ENCODE assay signal across 9 mouse cellular contexts in the genomic region with DNA sequence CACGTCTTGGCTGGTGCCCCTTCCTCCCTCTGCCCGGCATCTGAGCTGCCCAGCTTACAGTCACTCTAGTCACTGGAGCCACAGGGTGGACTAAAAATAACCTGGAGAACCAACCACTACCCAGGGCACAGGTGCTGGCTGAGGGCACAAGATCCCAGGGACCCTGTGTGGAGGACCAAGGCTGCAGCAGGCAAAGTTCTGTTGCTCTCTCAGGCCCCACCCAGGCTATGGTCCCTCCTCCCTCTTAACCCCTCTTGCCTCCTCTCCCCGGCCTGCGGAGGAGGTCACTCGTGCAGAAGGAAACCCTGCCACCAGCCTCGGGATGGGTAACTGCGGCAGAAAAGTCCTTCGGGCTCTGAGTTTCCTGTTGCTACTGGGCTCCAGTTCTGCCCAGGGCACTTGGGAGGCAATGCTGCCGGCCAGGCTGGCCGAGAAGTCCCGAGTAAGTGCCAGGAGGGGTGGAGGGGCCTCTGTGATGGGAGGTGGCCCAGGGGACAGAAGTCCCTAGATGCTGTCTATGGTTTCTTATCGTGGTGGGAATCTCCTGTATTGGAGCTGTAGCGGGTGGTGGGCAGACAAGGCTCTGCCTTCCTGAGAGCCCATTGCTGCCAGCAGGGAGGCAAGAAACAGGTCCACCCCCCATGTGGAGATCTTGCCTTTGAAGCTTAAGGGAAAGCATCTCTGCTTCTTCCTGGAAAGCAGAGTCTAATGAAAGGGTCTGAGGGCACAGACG. TPM values are rescaled to one million over a fixed set of nuclear protein-coding genes. Genes with fewer than 3 reads are reported as not detected.
DNase-seq lines count a peak whose midpoint lies in the region; ATAC-seq and TF ChIP-seq lines count a peak whose summit lies in the region.
"Had no signal": no experiment of that assay in that cellular context is flagged by ENCODE, and none has a peak within 500 bp of the region (broad histone marks: within the 10 kb centered on the region; RNA-seq: fewer than 3 reads in every experiment).

A gene (plus strand): TSS at position 147 of the 733 bp plus-strand sequence.

- DNase-seq in kidney, postnatal 0 days (ENCODE audit: low spot score) = peak; percentile 55
- DNase-seq in kidney, postnatal 14 days = no peak
- peak; percentile 54 to 68 for DNase-seq in gastrocnemius, adult 8-10 months (ENCODE audit: low spot score in 2 of 2)
- DNase-seq in right cerebral cortex, postnatal 10 days (ENCODE audit: low spot score in 2 of 2) = no peak
- no peak for DNase-seq in layer of hippocampus, postnatal 36 days
- no peak for DNase-seq in cerebellum, adult 11 months

- H3K9ac ChIP-seq in kidney, postnatal 0 days (ENCODE audit: low read depth, low read length) = 0 out of 2 replicates have a peak within 1 kb of the TSS, but pooled peaks have one; percentile 24
- H3K9ac ChIP-seq in hindbrain, embryonic 16.5 days (ENCODE audit: low read depth, low read length) = no peak within 1 kb of the TSS
- H3K9ac ChIP-seq: embryonic facial prominence, embryonic 12.5 days had no signal

- H3K9me3 ChIP-seq in kidney, postnatal 0 days (replicated peaks; ENCODE audit: low read length) = no peaks in the 10 kb centered on the region
- H3K9me3 ChIP-seq in hindbrain, embryonic 16.5 days (ENCODE audit: control insufficient read depth, low read length) = no peaks in the 10 kb centered on the region
- H3K9me3 ChIP-seq: embryonic facial prominence, embryonic 12.5 days had no signal

- peak within 1 kb of the TSS; percentile 34 for H3K4me2 ChIP-seq in kidney, postnatal 0 days (ENCODE audit: low read length)
- H3K4me2 ChIP-seq in hindbrain, embryonic 16.5 days (ENCODE audit: low read length) = peak within 1 kb of the TSS; percentile 9
- H3K4me2 ChIP-seq: embryonic facial prominence, embryonic 12.5 days had no signal

- H3K36me3 ChIP-seq in kidney, postnatal 0 days (ENCODE audit: insufficient read depth, low read length) = no peaks in the 10 kb centered on the region
- H3K36me3 ChIP-seq in hindbrain, embryonic 16.5 days (ENCODE audit: control insufficient read depth, insufficient read depth, low read length) = no peaks in the 10 kb centered on the region
- H3K36me3 ChIP-seq: embryonic facial prominence, embryonic 12.5 days had no signal

- no peak for TF ChIP-seq CTCF in kidney, postnatal 0 days (IDR thresholded peaks at IDR 0.05; ENCODE audit: low read depth)
- no peak for TF ChIP-seq CTCF in olfactory bulb, adult 2 months (IDR thresholded peaks at IDR 0.05; ENCODE audit: insufficient read depth, low read depth, low read length)

- H3K4me1 ChIP-seq in kidney, postnatal 0 days (replicated peaks; ENCODE audit: insufficient read depth, low read length) = peaks cover 18% of the 10 kb centered on the region; the same call in 1 of the 2 replicates
- peaks cover 3% of the 10 kb centered on the region; the same call in 1 of the 2 replicates for H3K4me1 ChIP-seq in hindbrain, embryonic 16.5 days (ENCODE audit: control insufficient read depth, insufficient read depth, low read depth, low read length)
- H3K4me1 ChIP-seq in olfactory bulb, adult 2 months (ENCODE audit: control insufficient read depth, insufficient read depth, low read length) = peaks cover 23% of the 10 kb centered on the region
- H3K4me1 ChIP-seq: embryonic facial prominence, embryonic 12.5 days had no signal

- H3K4me3 ChIP-seq in kidney, postnatal 0 days (replicated peaks; ENCODE audit: low read depth, low read length) = no peak within 1 kb of the TSS
- H3K4me3 ChIP-seq in hindbrain, embryonic 16.5 days (ENCODE audit: low read length) = no peak within 1 kb of the TSS
- H3K4me3 ChIP-seq in olfactory bulb, adult 2 months (ENCODE audit: insufficient read depth, low read depth, low read length) = peak within 1 kb of the TSS; percentile 1
- H3K4me3 ChIP-seq: embryonic facial prominence, embryonic 12.5 days had no signal

- TF ChIP-seq POLR2A in olfactory bulb, adult 2 months (IDR thresholded peaks at IDR 0.05; ENCODE audit: insufficient read depth, low read depth, low read length) = no peak

- ATAC-seq in kidney, postnatal 0 days (replicated peaks; ENCODE audit: low FRiP score, low read depth) = 0 out of 2 replicates have a peak, but pooled peaks have one; percentile 27
- ATAC-seq in hindbrain, embryonic 16.5 days = 0 out of 2 replicates have a peak, but pooled peaks have one; percentile 42

- 13% methylated on average over 14 of the region's 14 CpGs for WGBS in kidney, postnatal 0 days
- 24% methylated on average over 14 of the region's 14 CpGs for WGBS in hindbrain, embryonic 16.5 days
- WGBS in olfactory bulb, adult 2 months = 42% methylated on average over 14 of the region's 14 CpGs

- H3K27ac ChIP-seq in kidney, postnatal 0 days = no peak within 1 kb of the TSS; the same call in 1 of the 2 replicates
- no peak within 1 kb of the TSS for H3K27ac ChIP-seq in hindbrain, embryonic 16.5 days (ENCODE audit: low read depth, low read length)
- peak within 1 kb of the TSS; percentile 36 for H3K27ac ChIP-seq in olfactory bulb, adult 2 months (ENCODE audit: insufficient read depth, low read depth, low read length)
- H3K27ac ChIP-seq: embryonic facial prominence, embryonic 12.5 days had no signal

- no peaks in the 10 kb centered on the region for H3K27me3 ChIP-seq in kidney, postnatal 0 days (ENCODE audit: insufficient read depth, low read length)
- no peaks in the 10 kb centered on the region for H3K27me3 ChIP-seq in hindbrain, embryonic 16.5 days (replicated peaks; ENCODE audit: control insufficient read depth, insufficient read depth, low read length)

RNA-seq across cellular contexts. Expression of the gene that starts here (rescaled TPM):
- polyA plus RNA-seq in kidney, postnatal 0 days (2015; fragmentation: Nextera tagmentation; extraction: Ambion mirVana) = 6.2 and 6.9 TPM in 2 replicates
- total RNA-seq in gastrocnemius, adult 8-10 months (2022) = 10 to 100 TPM; 63.4 to 89.3 (median 75.2) TPM
- 7.1 and 8.3 TPM in 2 replicates for polyA plus RNA-seq in hindbrain, embryonic 16.5 days (2015; fragmentation: Nextera tagmentation; extraction: Ambion mirVana)
- not detected in 2 replicates for polyA plus RNA-seq in olfactory bulb, adult 2 months (2012; ENCODE audit: insufficient read depth, insufficient read length, low replicate concordance, missing spikeins)
- 1 to 10 TPM; 7.8 to 9.2 TPM for total RNA-seq in layer of hippocampus, postnatal 36 days (2021)

Comparison
In these comparisons a context has a peak if more than half of its experiments do, and no peak if none do; other contexts are left out.
1. RNA of the gene that starts here (total RNA-seq): 63.4 to 89.3 TPM in gastrocnemius, adult 8-10 months; 7.8 to 9.2 TPM in layer of hippocampus, postnatal 36 days; every median in the first group is over 4 times any median in the second.
2. DNase-seq: peak in kidney, postnatal 0 days (single experiment) and gastrocnemius, adult 8-10 months (2 of 2); none in kidney, postnatal 14 days (single experiment), right cerebral cortex, postnatal 10 days (0 of 2), layer of hippocampus, postnatal 36 days (0 of 2) and cerebellum, adult 11 months (single experiment).